Mouse (Mus musculus) mature B cell (primary cell): ENCODE results near the gene Lmbrd1.
"Not testable (repeated sequence)": the region's sequence is repeated elsewhere in the genome, so short reads cannot be mapped to it uniquely, and the experiment has no call there.

Experiments used
- in situ Hi-C: fragments of 300-500 bp; cut with MboI; formaldehyde crosslinking; loops from 2 replicates; pipeline ENCODE4 v1.14.3; 2019

Lmbrd1 gene

DNA sequence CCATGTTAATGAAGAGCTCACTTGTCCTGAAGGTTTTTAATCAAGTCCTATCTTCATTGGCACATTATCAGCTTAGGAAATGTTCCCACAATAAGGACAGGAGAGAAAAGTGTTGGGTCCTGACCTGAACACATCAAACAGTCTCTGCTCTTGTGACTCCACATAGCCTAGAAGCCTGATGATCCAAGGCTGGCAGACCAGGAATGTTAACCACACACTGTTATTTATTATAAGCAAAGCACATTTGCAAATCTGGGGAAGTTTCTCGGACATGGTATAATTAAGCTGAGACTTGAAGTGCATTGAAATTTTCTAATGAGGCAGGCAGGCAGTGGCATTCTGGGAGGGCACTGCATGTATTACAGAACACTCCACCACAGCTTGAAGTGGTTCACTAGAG, 41.8 kb downstream of the Lmbrd1 start:
- in situ Hi-C loops, result no loop called here

GRCm38 (mm10) chr1:24729784-24730183, 51.4 kb downstream of the Lmbrd1 start:
- in situ Hi-C loops, result no loop called here

GRCm38 (mm10) chr1:24732286-24732685, 53.9 kb downstream of the Lmbrd1 start:
- in situ Hi-C loops, result no loop called here

GRCm38 (mm10) chr1:24734866-24735265, 56.4 kb downstream of the Lmbrd1 start:
- in situ Hi-C loops, result no loop called here

- in situ Hi-C loops, result no loop called here
These were observed 62.5 kb downstream of the Lmbrd1 start for GRCm38 (mm10) chr1:24740903-24741302.

- in situ Hi-C loops, result no loop called here
These were observed 63.1 kb downstream of the Lmbrd1 start for GRCm38 (mm10) chr1:24741552-24741951.

- in situ Hi-C loops, result no loop called here
These were observed 64.9 kb downstream of the Lmbrd1 start for GRCm38 (mm10) chr1:24743191-24743924.

- in situ Hi-C loops, result no loop called here
These were observed 74.3 kb downstream of the Lmbrd1 start for GRCm38 (mm10) chr1:24752715-24753114.

DNA sequence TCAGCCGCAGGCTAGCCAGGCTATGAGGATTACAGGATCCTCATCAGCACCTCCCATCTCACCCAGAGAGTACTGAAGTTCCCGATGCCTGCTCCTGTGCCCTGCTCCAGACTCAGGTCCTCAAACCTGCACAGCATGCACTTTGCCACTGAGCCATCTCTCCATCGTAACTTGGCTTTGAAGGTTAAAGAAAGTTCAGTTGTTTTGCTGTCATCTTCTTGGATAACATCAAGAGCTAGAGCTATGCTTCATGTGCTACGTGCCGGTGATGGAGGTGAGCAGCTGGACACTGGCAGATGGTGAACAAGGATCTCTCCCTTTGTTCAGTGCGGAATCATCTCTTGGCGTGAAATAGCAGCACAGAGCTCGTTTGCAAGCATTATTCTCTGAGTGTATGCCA, 80.1 kb downstream of the Lmbrd1 start:
- in situ Hi-C loops, result no loop called here

DNA sequence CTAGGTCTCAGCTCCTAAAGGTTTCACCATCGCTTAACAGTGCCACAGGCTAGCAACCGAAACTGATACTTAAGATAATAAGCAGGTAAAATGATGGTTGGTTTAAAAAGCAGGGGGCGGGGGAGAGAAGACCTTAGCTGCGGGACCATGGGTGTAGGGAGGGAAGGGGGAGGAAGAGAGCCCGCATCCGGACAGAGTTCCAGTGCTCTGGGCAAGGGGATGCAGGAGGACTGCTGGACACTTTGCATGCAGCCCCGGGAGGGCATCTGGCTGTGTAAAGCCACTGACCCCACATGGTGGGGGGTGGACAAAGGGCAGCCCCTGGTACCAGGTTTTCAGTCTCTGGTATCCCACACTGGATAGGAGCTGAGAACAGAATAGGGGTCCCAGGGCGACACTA, 88.0 kb downstream of the Lmbrd1 start:
- in situ Hi-C loops, result no loop called here

GRCm38 (mm10) chr1:24767197-24767596, 88.8 kb downstream of the Lmbrd1 start:
- in situ Hi-C loops, result not testable (repeated sequence)

DNA sequence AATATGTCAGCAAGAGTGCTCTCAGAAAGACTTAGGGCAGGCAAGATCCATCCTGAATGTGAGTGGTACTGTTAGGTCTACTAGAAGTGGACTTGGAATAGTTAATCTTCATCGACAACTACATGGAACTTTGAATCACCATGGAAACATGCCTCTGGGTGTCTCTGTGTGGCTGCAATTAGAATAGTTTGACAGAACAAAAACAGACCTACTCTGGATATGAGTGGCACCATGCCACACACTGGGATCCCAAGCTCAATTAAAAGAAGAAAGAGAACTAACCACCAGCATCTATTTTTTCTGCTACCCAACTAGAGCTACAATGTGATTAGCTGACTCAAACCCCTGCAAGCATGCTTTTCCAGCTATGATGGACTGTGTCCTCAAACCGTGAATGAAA, 95.2 kb downstream of the Lmbrd1 start:
- in situ Hi-C loops, result no loop called here

GRCm38 (mm10) chr1:24776576-24776975, 98.1 kb downstream of the Lmbrd1 start:
- in situ Hi-C loops, result no loop called here

DNA sequence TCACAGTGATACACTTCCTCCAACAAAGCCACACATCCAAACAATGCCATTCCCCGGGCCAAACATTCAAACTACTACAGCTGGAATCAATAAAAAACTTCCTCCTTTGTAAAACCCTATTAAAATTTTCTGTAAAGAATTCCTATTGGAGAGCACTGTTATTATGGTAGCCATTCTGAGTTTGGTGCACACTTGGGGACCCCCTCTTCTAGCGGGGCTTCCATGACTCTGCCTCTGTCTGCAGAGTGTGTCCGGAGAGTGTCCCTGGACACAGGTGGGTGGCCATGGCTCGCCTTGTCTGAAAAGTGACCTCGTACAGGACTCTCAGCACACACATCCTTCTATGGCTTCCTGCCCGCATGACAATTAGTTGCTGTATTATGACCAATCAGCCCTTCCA, 114.7 kb downstream of the Lmbrd1 start:
- in situ Hi-C loops, result no loop called here

- in situ Hi-C loops, result not testable (repeated sequence)
These were observed 129.5 kb downstream of the Lmbrd1 start for GRCm38 (mm10) chr1:24807971-24808370.
